Mouse (Mus musculus) erythroid progenitor cell, adult 5-6 weeks (primary cell): ENCODE data around the gene Kifc1. TPM values are rescaled to one million over a fixed set of nuclear protein-coding genes. Genes with fewer than 3 reads are reported as not detected.

Source experiments
- ATAC-seq: replicated peaks from 2 replicates; pipeline ENCODE4 v1.8.0; 2016; ENCODE audit warnings: moderate number of reproducible peaks, mild to moderate bottlenecking, moderate TSS enrichment, inconsistent platforms; ENCODE audit not compliant: poor library complexity, low FRiP score, severe bottlenecking
- total RNA-seq, 2 experiments: library from RNA; stranded (forward) in 1 of 2; stranded (reverse) in 1 of 2; fragments of 150-400 nt in 1 of 2; fragments of 186-747, 209-891 nt in 1 of 2; gene quantifications; 2 replicates each; pipeline versions ENCODE4 v1.2.3 to v1.2.4; 2015 to 2017; ENCODE audit warnings: low replicate concordance in 2 of 2

The Kifc1 gene
- total RNA-seq, 2 experiments from 2014 or later: 89.3 to 479 TPM

DNA sequence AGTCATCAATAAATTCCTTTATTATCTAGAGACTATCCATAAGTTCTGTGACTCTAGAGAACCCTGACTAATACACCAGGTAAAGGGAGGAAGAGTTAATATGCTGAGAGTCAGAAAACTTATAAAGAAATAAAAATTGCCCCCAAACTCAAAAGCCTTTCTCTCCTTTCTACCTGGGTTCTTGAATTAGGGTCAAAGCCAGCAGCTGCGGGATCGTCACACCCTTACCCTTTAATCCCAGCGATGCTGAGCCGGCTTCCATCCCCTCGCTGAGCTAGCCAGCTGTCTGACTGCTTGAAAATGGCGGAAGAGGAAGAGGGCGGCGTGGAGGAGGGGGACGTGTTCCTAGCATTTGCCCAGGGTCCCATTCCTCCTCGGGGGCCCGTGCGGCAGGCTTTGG, 16.9 kb downstream of the Kifc1 start, which contains the start of gene Gm7029:
Gene Gm7029 (plus strand): TSS at position 301 of the 400 bp plus-strand sequence.
- ATAC-seq: peak; percentile 30; the same call in 1 of the 2 replicates

DNA sequence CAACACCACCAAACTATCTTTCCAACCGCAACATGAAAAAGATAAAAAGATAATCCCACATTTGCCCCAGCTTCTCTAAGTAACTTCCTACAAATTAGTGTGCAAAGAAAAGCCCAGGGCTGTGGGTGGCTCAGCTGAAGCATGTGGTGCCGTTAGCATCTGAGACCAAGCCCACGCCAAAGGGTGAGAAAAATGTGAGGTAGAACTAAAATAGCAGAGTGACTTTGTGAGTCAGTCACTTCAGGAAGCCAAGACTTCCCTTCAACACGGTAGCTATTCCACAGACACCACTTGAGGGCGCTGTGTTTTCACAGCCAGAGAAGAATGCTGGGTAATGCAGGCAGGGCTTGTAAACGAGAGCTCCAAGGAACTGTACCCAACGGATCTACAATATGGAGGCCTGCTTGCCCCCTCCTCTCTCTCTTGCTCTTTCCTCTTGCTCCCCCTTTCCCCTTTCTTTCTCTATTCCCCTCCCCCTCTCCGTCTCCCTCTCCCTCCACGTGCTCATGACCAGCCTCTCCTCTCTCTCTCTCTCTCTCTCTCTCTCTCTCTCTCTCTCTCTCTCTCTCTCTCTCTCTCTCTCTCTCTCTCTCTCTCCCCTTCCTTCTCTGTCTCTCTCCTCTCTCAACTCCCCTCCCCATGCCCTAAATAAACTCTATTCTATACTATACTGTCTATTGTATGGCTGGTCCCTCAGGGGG, 25.0 kb downstream of the Kifc1 start:
- peak; percentile 73 for ATAC-seq

DNA sequence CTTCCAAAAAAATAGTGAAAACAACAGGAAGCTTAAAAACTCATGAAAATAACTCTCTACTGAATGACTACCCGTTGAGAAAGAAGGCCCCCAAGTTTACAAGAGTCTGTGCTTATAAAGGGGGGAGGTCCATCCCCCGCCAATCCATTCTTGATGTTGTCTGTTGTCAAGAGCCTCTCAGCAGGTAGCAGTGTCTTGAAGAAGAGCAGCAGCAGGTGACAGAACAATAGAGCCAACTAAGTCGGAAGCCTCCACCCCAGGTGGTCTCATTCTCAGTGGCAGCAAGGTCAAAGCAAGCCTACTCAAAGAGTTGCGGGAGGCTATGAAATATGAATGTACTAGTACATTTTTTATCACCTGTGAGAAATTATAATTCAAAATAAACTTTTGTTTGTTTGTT, 32.6 kb downstream of the Kifc1 start:
- ATAC-seq: no peak

DNA sequence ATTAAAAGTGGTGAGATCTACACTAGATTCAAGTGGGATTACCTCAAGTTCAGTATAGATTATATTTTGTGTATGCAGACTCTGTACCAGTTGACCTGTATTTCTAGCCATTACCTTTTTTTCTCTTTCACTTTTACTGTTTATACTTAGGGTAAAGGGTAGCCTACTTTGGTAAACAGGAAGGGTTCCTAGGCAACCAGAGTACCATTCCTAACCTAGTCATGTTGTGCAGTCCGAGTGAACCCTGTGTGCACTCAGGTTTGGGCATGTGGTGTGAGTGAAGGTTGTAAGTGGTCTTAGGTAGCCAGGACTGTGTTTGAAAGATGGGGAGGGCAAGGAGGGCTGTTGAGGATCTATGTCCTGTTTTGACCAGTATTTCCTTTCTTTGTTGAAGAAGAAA, 39.1 kb downstream of the Kifc1 start:
- ATAC-seq: no peak

DNA sequence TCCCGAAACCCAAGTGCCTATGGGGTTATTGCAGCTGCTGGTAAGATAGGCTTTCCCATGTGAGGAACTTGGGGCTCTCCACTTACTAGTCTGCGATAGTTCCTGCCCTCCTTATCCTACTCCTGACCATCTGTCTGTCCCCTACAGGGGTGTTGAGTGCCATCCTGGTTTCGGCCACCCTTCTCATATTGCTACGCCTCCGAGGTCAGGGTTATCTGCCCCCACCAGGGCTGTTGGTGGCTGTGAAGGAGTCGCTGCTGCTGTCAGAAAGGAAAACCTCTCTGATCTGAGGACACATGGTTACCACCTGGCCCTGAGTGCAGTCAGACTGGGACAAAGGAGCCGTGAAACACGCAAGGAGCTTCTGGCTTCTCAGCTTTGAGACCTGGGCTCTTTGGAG, 42.3 kb downstream of the Kifc1 start:
- no peak for ATAC-seq

DNA sequence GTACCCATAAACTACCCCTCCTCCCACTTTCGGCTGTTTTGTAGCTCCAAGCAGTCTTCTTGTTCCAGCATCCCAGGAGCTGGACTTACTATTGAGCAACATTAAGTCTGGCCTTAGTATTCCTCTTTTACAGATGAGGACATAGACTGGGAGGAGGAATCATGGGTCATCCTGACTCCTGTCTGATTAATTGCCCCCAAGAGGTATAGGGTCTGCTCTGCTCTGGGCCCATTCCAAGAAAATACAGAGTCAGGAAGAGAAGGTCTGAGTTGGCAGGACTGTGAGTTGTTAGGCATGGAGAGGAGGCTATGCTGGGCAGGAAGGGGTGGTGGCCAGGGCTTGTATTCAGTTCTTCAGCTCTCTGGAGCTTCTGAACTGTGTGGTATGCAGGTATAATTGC, 46.3 kb downstream of the Kifc1 start:
- no peak for ATAC-seq

DNA sequence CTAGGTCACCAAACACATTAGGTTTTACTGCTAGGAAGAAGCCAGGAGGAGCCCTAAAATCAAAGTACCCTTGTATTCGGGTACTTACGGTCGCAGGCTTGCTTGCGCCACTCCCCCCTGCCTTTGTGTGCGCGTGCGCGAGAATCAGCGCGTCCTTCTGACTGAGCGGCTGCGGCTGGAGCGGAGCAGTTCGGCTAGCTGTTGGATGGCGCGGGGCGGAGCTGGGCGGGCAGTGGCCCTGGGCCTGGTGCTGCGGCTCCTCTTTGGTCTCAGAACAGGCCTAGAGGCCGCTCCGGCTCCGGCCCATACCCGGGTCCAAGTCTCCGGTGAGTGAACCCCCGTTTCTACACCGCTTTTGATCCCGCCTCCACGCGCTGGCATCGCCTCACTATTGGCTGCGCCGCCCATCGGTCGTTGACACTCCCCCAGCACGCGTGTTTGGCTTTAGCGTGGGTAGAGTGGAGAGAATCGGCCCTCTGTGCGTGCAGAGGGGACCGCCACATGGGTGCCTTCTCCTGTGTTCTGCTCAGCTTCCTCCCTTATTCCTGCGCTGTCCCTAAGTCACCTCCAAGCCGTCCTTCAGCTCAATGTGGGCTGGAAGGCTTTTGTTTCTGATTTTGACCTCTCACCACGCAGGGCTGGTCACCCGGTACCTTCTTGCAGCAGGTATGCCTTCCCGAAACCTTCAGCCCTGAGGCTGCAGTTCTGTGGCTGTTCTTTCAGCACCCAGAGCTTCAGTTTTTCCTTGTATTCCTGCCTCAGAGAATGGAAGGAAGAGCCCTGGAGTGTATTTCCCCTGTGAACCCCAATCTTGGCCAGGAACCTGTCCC, 47.3 kb downstream of the Kifc1 start, which contains the start of gene Cd320:
Gene Cd320 (plus strand): TSS at position 126 of the 830 bp plus-strand sequence.
- peak; percentile 96 for ATAC-seq

DNA sequence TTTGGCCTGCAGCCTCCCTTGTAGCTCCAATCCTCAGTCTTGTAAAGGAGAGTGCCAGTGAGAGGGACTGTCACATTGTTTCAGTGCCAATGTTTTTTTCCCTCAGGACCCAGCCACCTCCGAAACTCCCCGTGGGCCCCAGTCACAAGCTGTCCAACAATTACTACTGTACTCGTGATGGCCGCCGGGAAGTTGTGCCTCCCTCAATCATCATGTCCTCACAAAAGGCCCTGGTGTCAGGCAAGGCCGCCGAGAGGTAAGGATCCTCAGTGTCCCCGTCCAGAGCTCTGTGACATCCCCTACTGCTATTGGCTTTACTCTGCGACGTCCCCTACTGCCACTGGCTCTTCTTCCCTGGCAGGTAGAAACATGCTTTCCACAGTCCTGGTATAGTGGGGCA, 60.9 kb downstream of the Kifc1 start:
- ATAC-seq: no peak

DNA sequence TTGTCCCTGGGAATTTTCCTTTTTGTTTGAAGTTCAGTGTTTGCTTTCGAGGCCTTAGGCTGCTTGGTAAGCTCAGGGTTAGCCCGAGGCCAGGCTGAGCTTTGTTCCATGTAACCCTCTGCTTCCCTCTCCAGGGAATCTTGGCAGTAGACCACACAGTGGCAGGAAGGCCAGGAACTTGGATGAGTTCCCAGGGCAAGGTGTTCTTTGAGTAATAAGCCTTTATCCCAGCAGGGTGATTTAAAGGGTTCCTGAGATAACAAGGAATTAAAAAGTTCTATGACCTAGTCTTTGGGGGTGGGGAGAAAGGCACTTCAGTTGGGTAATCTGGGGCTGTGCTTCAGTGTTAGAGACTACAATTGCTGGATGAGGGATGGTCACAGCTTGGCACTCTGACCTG, 61.6 kb downstream of the Kifc1 start:
- ATAC-seq: no peak

DNA sequence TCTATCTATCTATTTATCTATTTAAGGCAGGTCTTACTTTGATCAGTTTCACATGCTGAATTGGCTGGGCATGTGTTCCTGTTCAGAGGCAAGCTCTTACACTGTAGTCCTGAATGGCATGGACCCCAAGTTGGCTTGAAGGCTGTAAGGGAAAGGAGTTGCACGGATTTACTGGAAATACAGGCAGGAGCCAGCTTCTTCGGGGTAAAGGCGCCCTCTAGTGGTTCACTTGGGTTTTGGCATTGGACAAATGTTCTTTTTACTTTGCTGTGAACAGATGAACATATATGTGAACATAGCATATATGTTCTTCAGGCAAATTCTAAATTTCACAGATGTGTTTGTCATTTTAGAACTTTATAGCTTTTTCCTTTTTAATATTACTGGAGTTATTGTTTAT, 63.6 kb downstream of the Kifc1 start:
- peak; percentile 52 for ATAC-seq

Other genes with a start within 250 kb of the Kifc1 start
- 585 and 697 TPM in 2 replicates for gene Hnrnpm, start 203.8 kb downstream of the Kifc1 start, total RNA-seq (2015; ENCODE audit: low replicate concordance)
- 520 and 703 TPM in 2 replicates for gene Hnrnpm, start 203.8 kb downstream of the Kifc1 start, total RNA-seq (2017; ENCODE audit: low replicate concordance)
- 409 and 494 TPM in 2 replicates for gene March2, start 172.0 kb downstream of the Kifc1 start, total RNA-seq (2015; ENCODE audit: low replicate concordance)
- gene March2, start 172.0 kb downstream of the Kifc1 start, total RNA-seq (2017; ENCODE audit: low replicate concordance): 312 and 414 TPM in 2 replicates
- 59.1 and 87.6 TPM in 2 replicates for gene Rab11b, start 130.1 kb downstream of the Kifc1 start, total RNA-seq (2015; ENCODE audit: low replicate concordance)
- gene Rab11b, start 130.1 kb downstream of the Kifc1 start, total RNA-seq (2017; ENCODE audit: low replicate concordance): 42.6 and 46.8 TPM in 2 replicates
- 0.36 and 0.84 TPM in 2 replicates for gene Angptl4, start 108.8 kb downstream of the Kifc1 start, total RNA-seq (2015; ENCODE audit: low replicate concordance)
- gene Angptl4, start 108.8 kb downstream of the Kifc1 start, total RNA-seq (2017; ENCODE audit: low replicate concordance): 0.77 TPM in 1 of 2 replicates, not detected in the other
- 5.0 TPM in 1 of 2 replicates, not detected in the other for gene Kank3, start 80.1 kb downstream of the Kifc1 start, total RNA-seq (2015; ENCODE audit: low replicate concordance)
- gene Kank3, start 80.1 kb downstream of the Kifc1 start, total RNA-seq (2017; ENCODE audit: low replicate concordance): 2.7 TPM in 1 of 2 replicates, not detected in the other
- gene Rps28, start 66.1 kb downstream of the Kifc1 start, total RNA-seq (2015; ENCODE audit: low replicate concordance): 383 and 392 TPM in 2 replicates
- gene Rps28, start 66.1 kb downstream of the Kifc1 start, total RNA-seq (2017; ENCODE audit: low replicate concordance): 429 and 508 TPM in 2 replicates
- gene Ndufa7, start 66.1 kb downstream of the Kifc1 start, total RNA-seq (2015; ENCODE audit: low replicate concordance): 95.5 and 109 TPM in 2 replicates
- 42.4 and 46.1 TPM in 2 replicates for gene Ndufa7, start 66.1 kb downstream of the Kifc1 start, total RNA-seq (2017; ENCODE audit: low replicate concordance)
- gene Cd320, start 47.6 kb downstream of the Kifc1 start, total RNA-seq (2015; ENCODE audit: low replicate concordance): 2.9 TPM in 1 of 2 replicates, not detected in the other
- 0.39 TPM in 1 of 2 replicates, not detected in the other for gene Cd320, start 47.6 kb downstream of the Kifc1 start, total RNA-seq (2017; ENCODE audit: low replicate concordance)
- not detected in 2 replicates for gene Gm7029, start 16.8 kb downstream of the Kifc1 start, total RNA-seq (2015; ENCODE audit: low replicate concordance)
- gene Gm7029, start 16.8 kb downstream of the Kifc1 start, total RNA-seq (2017; ENCODE audit: low replicate concordance): not detected in 2 replicates
- gene Platr17, start 14.5 kb upstream of the Kifc1 start, total RNA-seq (2015; ENCODE audit: low replicate concordance): not detected in 2 replicates
- not detected in 2 replicates for gene Platr17, start 14.5 kb upstream of the Kifc1 start, total RNA-seq (2017; ENCODE audit: low replicate concordance)
- gene Daxx, start 18.8 kb upstream of the Kifc1 start, total RNA-seq (2015; ENCODE audit: low replicate concordance): 18.0 and 23.9 TPM in 2 replicates
- gene Daxx, start 18.8 kb upstream of the Kifc1 start, total RNA-seq (2017; ENCODE audit: low replicate concordance): 23.4 and 29.3 TPM in 2 replicates
- 86.1 and 88.4 TPM in 2 replicates for gene Tapbp, start 25.2 kb upstream of the Kifc1 start, total RNA-seq (2015; ENCODE audit: low replicate concordance)
- 88.8 and 97.2 TPM in 2 replicates for gene Tapbp, start 25.2 kb upstream of the Kifc1 start, total RNA-seq (2017; ENCODE audit: low replicate concordance)
- 11.7 and 23.8 TPM in 2 replicates for gene Zbtb22, start 25.2 kb upstream of the Kifc1 start, total RNA-seq (2015; ENCODE audit: low replicate concordance)
- gene Zbtb22, start 25.2 kb upstream of the Kifc1 start, total RNA-seq (2017; ENCODE audit: low replicate concordance): 20.3 and 28.8 TPM in 2 replicates
- gene Rgl2, start 38.9 kb upstream of the Kifc1 start, total RNA-seq (2015; ENCODE audit: low replicate concordance): 8.6 and 13.4 TPM in 2 replicates
- 11.3 and 29.0 TPM in 2 replicates for gene Rgl2, start 38.9 kb upstream of the Kifc1 start, total RNA-seq (2017; ENCODE audit: low replicate concordance)
- gene Pfdn6, start 49.7 kb upstream of the Kifc1 start, total RNA-seq (2015; ENCODE audit: low replicate concordance): 52.0 and 68.1 TPM in 2 replicates
- gene Pfdn6, start 49.7 kb upstream of the Kifc1 start, total RNA-seq (2017; ENCODE audit: low replicate concordance): 40.0 and 109 TPM in 2 replicates
- gene Wdr46, start 50.0 kb upstream of the Kifc1 start, total RNA-seq (2015; ENCODE audit: low replicate concordance): 3.6 and 11.3 TPM in 2 replicates
- 4.6 and 8.2 TPM in 2 replicates for gene Wdr46, start 50.0 kb upstream of the Kifc1 start, total RNA-seq (2017; ENCODE audit: low replicate concordance)
- gene B3galt4, start 60.8 kb upstream of the Kifc1 start, total RNA-seq (2015; ENCODE audit: low replicate concordance): not detected in 2 replicates
- gene B3galt4, start 60.8 kb upstream of the Kifc1 start, total RNA-seq (2017; ENCODE audit: low replicate concordance): 0.26 and 2.8 TPM in 2 replicates
- 8.0 and 18.4 TPM in 2 replicates for gene Vps52, start 65.2 kb upstream of the Kifc1 start, total RNA-seq (2015; ENCODE audit: low replicate concordance)
- 11.5 and 17.8 TPM in 2 replicates for gene Vps52, start 65.2 kb upstream of the Kifc1 start, total RNA-seq (2017; ENCODE audit: low replicate concordance)
- 779 and 808 TPM in 2 replicates for gene Rps18, start 65.3 kb upstream of the Kifc1 start, total RNA-seq (2015; ENCODE audit: low replicate concordance)
- 194 and 380 TPM in 2 replicates for gene Rps18, start 65.3 kb upstream of the Kifc1 start, total RNA-seq (2017; ENCODE audit: low replicate concordance)
- 315 and 400 TPM in 2 replicates for gene H2-K1, start 109.7 kb upstream of the Kifc1 start, total RNA-seq (2015; ENCODE audit: low replicate concordance)
- gene H2-K1, start 109.7 kb upstream of the Kifc1 start, total RNA-seq (2017; ENCODE audit: low replicate concordance): 167 and 182 TPM in 2 replicates
- 1.3 and 2.5 TPM in 2 replicates for gene Ring1, start 134.0 kb upstream of the Kifc1 start, total RNA-seq (2015; ENCODE audit: low replicate concordance)
- gene Ring1, start 134.0 kb upstream of the Kifc1 start, total RNA-seq (2017; ENCODE audit: low replicate concordance): 1.9 and 2.0 TPM in 2 replicates
- 40.4 and 50.3 TPM in 2 replicates for gene H2-Ke6, start 137.4 kb upstream of the Kifc1 start, total RNA-seq (2015; ENCODE audit: low replicate concordance)
- 10.8 and 14.9 TPM in 2 replicates for gene H2-Ke6, start 137.4 kb upstream of the Kifc1 start, total RNA-seq (2017; ENCODE audit: low replicate concordance)
- 2.5 and 8.6 TPM in 2 replicates for gene Slc39a7, start 141.0 kb upstream of the Kifc1 start, total RNA-seq (2015; ENCODE audit: low replicate concordance)
- 18.9 and 20.7 TPM in 2 replicates for gene Slc39a7, start 141.0 kb upstream of the Kifc1 start, total RNA-seq (2017; ENCODE audit: low replicate concordance)
- 5.4 and 8.4 TPM in 2 replicates for gene Rxrb, start 141.2 kb upstream of the Kifc1 start, total RNA-seq (2015; ENCODE audit: low replicate concordance)
- gene Rxrb, start 141.2 kb upstream of the Kifc1 start, total RNA-seq (2017; ENCODE audit: low replicate concordance): 11.5 and 14.5 TPM in 2 replicates
- 0.36 and 0.42 TPM in 2 replicates for gene Col11a2, start 148.8 kb upstream of the Kifc1 start, total RNA-seq (2015; ENCODE audit: low replicate concordance)
- 2.1 and 2.9 TPM in 2 replicates for gene Col11a2, start 148.8 kb upstream of the Kifc1 start, total RNA-seq (2017; ENCODE audit: low replicate concordance)
- not detected in 2 replicates for gene H2-Oa, start 201.7 kb upstream of the Kifc1 start, total RNA-seq (2015; ENCODE audit: low replicate concordance)
- 0.39 and 1.5 TPM in 2 replicates for gene H2-Oa, start 201.7 kb upstream of the Kifc1 start, total RNA-seq (2017; ENCODE audit: low replicate concordance)
- 14.4 and 17.2 TPM in 2 replicates for gene H2-DMa, start 228.9 kb upstream of the Kifc1 start, total RNA-seq (2015; ENCODE audit: low replicate concordance)
- gene H2-DMa, start 228.9 kb upstream of the Kifc1 start, total RNA-seq (2017; ENCODE audit: low replicate concordance): 12.3 and 20.4 TPM in 2 replicates
- gene Brd2, start 232.0 kb upstream of the Kifc1 start, total RNA-seq (2015; ENCODE audit: low replicate concordance): 199 and 208 TPM in 2 replicates
- gene Brd2, start 232.0 kb upstream of the Kifc1 start, total RNA-seq (2017; ENCODE audit: low replicate concordance): 191 and 208 TPM in 2 replicates